Mouse (Mus musculus): ENCODE data around the gene Slc10a6. TPM values are rescaled to one million over a fixed set of nuclear protein-coding genes. Genes with fewer than 3 reads are reported as not detected.
A peak's percentile ranks its signal among the peaks of the same experiment; 100 is the strongest.

The Slc10a6 gene
- 0.36 and 0.38 TPM in 2 replicates for polyA plus RNA-seq (2015; fragmentation: Nextera tagmentation; extraction: Ambion mirVana)

DNA sequence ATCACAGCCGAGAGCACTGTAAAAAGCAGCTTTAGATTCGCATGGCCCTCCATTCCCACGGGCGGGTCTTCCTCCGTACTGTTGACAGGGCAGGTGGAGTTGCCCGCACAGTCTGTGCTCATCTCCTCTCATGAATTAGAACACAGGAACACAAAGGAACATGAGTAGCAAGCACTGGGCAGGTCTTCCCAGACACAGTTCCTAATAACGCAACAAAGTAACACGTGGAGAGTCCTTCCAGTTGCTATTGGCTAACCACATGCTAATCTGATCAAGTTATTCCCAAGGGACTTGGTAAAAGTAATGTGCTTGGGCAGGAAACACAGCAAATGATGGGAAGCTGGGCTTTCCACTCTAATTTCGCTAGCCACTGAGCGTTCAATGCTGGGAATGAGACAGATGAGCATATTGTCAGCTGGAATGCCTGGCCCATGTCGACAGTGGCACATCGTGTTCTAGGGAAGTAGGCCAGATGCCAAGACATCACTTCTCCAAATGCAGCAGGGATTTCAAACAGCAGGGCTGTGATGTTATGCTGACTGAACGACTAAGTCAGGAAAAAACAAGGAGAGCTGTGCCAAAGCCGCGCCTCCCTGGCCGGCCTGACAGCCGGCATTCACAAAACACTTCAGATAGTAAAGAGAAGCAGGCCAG lies at the start of gene Slc10a6:
Gene Slc10a6, minus strand, starts transcription at position 293 of the 654 bp plus-strand sequence.
- 54% methylated on average over 17 of the region's 17 CpGs for WGBS
- H3K27me3 ChIP-seq (replicated peaks), result no peaks in the 10 kb centered on the region
- H3K36me3 ChIP-seq, result no peaks in the 10 kb centered on the region
- peak; percentile 81 for ATAC-seq (ENCODE audit: low FRiP score)
- no peak within 1 kb of the TSS for H3K9ac ChIP-seq (replicated peaks)
- H3K27ac ChIP-seq (replicated peaks), result peak within 1 kb of the TSS; percentile 10; the same call in 1 of the 2 replicates
- peaks cover 15% of the 10 kb centered on the region for H3K4me1 ChIP-seq
- H3K9me3 ChIP-seq (replicated peaks), result no peaks in the 10 kb centered on the region
- H3K4me2 ChIP-seq, result no peak within 1 kb of the TSS
- no peak within 1 kb of the TSS for H3K4me3 ChIP-seq (replicated peaks)

DNA sequence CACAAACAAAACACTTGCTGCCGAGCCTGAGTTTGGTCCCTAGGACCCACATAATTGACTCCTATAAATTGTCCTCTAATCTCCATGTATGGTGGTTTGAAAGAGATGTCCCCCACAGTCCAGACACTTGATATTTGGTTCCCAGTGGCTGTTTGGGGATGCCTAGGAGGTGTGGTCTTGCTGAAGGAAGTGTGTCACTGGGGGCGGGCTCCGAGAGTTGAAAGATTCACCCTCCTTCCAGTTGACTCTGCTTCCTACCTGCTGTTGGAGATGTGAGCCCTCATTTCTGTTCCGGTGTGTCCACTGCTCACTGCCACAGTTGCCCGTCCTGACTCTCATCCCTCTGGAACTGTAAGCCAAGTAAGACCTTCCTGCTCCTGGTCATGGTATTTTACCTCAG lies 49.8 kb upstream of the Slc10a6 start:
- 92% methylated on average over 5 of the region's 5 CpGs for WGBS
- Histone ChIP-seq H3K27ac (replicated peaks) (no peak overlapping the region), H3K9me3 (replicated peaks) (no peaks in the 10 kb centered on the region), H3K27me3 (replicated peaks) (no peaks in the 10 kb centered on the region; the same call in 1 of the 2 replicates), H3K36me3 (no peaks in the 10 kb centered on the region), H3K9ac (replicated peaks) (no peak overlapping the region), H3K4me1 (no peaks in the 10 kb centered on the region), H3K4me2 (no peak overlapping the region), H3K4me3 (replicated peaks) (no peak overlapping the region)
- no peak for ATAC-seq (ENCODE audit: low FRiP score)

DNA sequence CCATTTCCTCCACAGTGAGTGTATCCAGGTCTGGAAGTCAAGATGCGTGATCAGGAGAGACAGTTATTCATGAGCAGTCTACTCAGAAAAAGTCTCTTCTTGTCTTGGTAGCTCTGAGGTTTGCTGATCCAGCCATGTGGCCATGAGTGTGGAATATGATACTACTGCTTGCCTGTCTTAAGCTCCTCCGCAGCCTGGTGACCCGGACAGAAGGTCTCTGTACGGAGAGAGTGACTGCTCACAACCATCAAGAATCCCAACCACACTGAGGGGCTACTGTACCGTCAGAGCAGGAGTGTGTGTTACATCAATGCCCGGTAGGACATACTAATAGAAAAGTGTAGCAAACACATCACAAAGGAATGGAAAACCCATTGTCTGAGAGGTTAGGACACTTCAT lies 48.7 kb upstream of the Slc10a6 start:
- no peak overlapping the region for H3K9ac ChIP-seq (replicated peaks)
- no peak overlapping the region for H3K27ac ChIP-seq (replicated peaks)
- H3K4me3 ChIP-seq (replicated peaks), result no peak overlapping the region
- 89% methylated on average over 6 of the region's 6 CpGs for WGBS
- H3K9me3 ChIP-seq (replicated peaks), result no peaks in the 10 kb centered on the region
- no peak for ATAC-seq (ENCODE audit: low FRiP score)
- H3K36me3 ChIP-seq, result no peaks in the 10 kb centered on the region
- H3K27me3 ChIP-seq (replicated peaks), result no peaks in the 10 kb centered on the region; the same call in 1 of the 2 replicates
- no peaks in the 10 kb centered on the region for H3K4me1 ChIP-seq
- H3K4me2 ChIP-seq, result no peak overlapping the region

DNA sequence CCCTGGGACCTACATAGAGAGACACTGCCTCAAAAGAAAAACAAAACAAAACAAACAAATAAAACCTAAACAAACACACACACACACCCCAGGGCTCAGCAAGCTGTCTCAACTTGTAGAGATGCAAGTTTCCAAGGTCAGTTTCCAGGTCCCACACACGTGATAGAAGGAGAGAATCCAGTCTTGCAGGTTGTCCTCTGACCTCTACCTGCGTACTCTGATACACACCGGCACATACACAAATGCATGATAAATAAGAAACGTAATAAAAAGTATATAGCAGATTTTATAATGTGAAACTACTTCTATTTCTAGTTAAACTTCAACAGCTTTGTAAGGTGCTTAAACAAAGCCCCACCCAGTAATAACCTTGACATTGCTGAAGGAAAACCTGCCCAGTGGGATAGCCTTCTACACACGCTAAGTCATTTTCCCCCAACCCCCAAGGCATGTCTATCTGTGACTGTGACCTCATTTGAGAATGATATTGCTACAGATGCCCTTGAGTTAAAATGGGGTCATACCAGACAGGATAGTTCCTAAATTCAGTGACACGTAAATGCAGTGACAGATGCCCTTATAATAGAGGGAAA lies 47.2 kb upstream of the Slc10a6 start:
- WGBS, result 82% methylated on average over 6 of the region's 6 CpGs

DNA sequence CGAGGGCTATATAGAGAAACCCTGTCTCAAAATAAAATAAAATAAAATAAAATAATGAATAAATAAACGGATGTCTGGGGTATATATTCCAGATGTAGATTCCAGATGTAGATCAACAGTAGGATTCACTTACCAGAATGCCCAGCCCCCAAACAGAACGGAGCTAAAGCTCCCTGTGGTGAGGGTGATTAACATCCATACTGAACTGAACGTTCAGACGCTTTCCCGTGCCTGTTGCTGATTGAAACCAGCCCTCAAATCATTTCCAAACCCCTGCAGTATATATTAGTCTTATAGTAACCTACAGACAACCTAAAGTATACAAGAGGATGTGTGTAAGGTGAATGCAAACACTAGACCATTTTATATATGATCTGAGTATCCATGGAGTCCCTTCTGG lies 45.3 kb upstream of the Slc10a6 start:
- no peaks in the 10 kb centered on the region for H3K9me3 ChIP-seq (replicated peaks)
- H3K36me3 ChIP-seq, result no peaks in the 10 kb centered on the region
- H3K9ac ChIP-seq (replicated peaks), result no peak overlapping the region
- H3K4me2 ChIP-seq, result no peak overlapping the region
- no peak overlapping the region for H3K27ac ChIP-seq (replicated peaks)
- H3K27me3 ChIP-seq (replicated peaks), result no peaks in the 10 kb centered on the region; the same call in 1 of the 2 replicates
- no peaks in the 10 kb centered on the region for H3K4me1 ChIP-seq
- 46% methylated on average over 6 of the region's 6 CpGs for WGBS
- no peak overlapping the region for H3K4me3 ChIP-seq (replicated peaks)
- no peak for ATAC-seq (ENCODE audit: low FRiP score)

More for the DNA sequence above, 47.2 kb upstream of the Slc10a6 start:
- Histone ChIP-seq H3K4me1 (no peaks in the 10 kb centered on the region), H3K27me3 (replicated peaks) (no peaks in the 10 kb centered on the region; the same call in 1 of the 2 replicates), H3K9ac (replicated peaks) (no peak overlapping the region), H3K4me2 (no peak overlapping the region), H3K27ac (replicated peaks) (no peak overlapping the region), H3K4me3 (replicated peaks) (no peak overlapping the region), H3K9me3 (replicated peaks) (no peaks in the 10 kb centered on the region), H3K36me3 (no peaks in the 10 kb centered on the region)
- no peak for ATAC-seq (ENCODE audit: low FRiP score)

DNA sequence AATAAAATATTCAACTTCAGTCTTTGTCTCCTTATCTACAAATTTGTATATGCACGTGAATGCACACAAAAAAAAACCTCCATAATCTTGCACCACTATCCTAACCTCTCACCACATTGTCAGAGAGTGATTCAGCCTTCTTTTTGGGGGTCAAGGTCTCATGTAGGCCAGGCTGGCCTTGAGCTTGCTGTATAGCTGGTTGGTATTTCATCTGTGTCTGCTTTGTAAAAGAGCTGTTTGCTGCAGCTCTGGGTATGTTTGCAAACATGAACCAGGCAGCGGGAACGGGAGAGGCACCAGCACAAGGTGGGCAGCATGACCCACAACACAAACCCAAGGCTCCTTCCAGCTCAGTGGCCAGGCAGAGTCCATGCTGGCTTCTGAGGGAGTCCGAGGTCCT lies 44.4 kb upstream of the Slc10a6 start:
- no peaks in the 10 kb centered on the region; the same call in 1 of the 2 replicates for H3K27me3 ChIP-seq (replicated peaks)
- H3K9me3 ChIP-seq (replicated peaks), result no peaks in the 10 kb centered on the region
- H3K4me2 ChIP-seq, result no peak overlapping the region
- no peak for ATAC-seq (ENCODE audit: low FRiP score)
- H3K4me3 ChIP-seq (replicated peaks), result no peak overlapping the region
- no peak overlapping the region for H3K27ac ChIP-seq (replicated peaks)
- no peaks in the 10 kb centered on the region for H3K4me1 ChIP-seq
- H3K36me3 ChIP-seq, result no peaks in the 10 kb centered on the region
- WGBS, result 89% methylated on average over 4 of the region's 4 CpGs
- H3K9ac ChIP-seq (replicated peaks), result no peak overlapping the region

DNA sequence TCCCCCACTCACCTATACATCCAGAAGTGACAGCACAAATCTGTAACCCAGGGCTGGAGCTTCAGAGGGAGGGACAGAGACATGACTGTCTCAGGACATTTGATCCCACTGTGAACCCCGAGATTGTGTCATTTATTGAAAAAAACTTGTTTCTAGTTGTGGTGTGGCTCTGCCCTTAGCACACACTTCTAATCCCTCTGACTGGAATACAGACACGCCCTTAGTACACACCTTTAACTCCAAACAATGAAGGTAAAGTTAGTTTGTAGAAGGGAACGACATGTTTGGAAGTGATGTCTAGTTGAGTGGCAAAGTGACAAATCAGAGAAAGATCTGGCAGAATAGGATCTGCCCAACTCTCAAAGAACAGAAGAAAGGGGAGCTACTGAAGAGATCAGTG lies 42.7 kb upstream of the Slc10a6 start:
- no peak overlapping the region for H3K27ac ChIP-seq (replicated peaks)
- H3K9me3 ChIP-seq (replicated peaks), result no peaks in the 10 kb centered on the region
- ATAC-seq (ENCODE audit: low FRiP score), result no peak
- H3K27me3 ChIP-seq (replicated peaks), result no peaks in the 10 kb centered on the region
- H3K36me3 ChIP-seq, result no peaks in the 10 kb centered on the region
- 83% methylated on average over 3 of the region's 3 CpGs for WGBS
- H3K4me3 ChIP-seq (replicated peaks), result no peak overlapping the region
- H3K4me1 ChIP-seq, result no peaks in the 10 kb centered on the region
- no peak overlapping the region for H3K4me2 ChIP-seq
- H3K9ac ChIP-seq (replicated peaks), result no peak overlapping the region

DNA sequence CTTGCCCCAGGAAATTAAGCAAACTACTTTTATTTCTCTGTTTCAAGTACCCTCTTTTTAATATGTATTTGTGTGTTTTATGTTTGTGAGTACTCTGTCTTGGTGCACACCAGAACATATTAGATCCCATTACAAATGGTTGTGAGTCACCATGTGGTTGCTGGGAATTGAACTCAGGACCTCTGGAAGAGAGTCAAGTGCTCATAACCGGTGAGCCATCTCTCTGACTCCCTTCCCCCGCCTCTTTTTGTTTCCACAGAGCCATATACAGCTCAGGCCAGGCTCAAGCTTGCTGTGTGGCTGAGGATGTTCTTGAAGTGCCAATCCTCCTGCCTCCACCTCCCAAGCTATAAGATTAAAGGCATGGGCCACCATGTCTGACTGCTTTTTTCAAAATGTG lies 36.7 kb upstream of the Slc10a6 start:
- no peaks in the 10 kb centered on the region for H3K36me3 ChIP-seq
- no peak overlapping the region for H3K27ac ChIP-seq (replicated peaks)
- no peak for ATAC-seq (ENCODE audit: low FRiP score)
- no peaks in the 10 kb centered on the region for H3K9me3 ChIP-seq (replicated peaks)
- H3K4me2 ChIP-seq, result no peak overlapping the region
- no peaks in the 10 kb centered on the region for H3K4me1 ChIP-seq
- no peak overlapping the region for H3K4me3 ChIP-seq (replicated peaks)
- WGBS, result 81% methylated on average over 2 of the region's 2 CpGs
- no peak overlapping the region for H3K9ac ChIP-seq (replicated peaks)
- 0 out of 2 replicates have a peak, but pooled peaks cover 3% of the 10 kb centered on the region for H3K27me3 ChIP-seq (replicated peaks)

DNA sequence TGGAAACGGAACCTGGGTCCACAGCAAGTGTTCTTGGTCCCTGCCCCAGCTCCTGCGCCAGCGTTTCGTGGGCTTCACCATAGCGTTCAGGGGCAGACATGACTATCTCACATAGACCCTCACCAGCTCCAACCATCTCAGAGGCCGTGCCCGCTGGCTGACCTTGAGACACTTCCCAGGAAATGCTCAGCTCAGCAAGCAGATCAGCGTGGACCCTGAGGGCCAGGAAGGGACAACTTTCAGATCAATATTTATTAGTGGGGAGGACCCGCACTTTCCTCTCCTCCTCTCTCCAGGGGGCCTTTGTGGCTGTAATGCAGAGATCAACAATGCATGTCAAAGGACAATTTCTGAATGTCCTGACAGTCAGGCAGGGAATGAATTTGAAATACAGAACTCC lies 35.7 kb upstream of the Slc10a6 start:
- no peak for ATAC-seq (ENCODE audit: low FRiP score)
- no peak overlapping the region for H3K4me3 ChIP-seq (replicated peaks)
- H3K36me3 ChIP-seq, result no peaks in the 10 kb centered on the region
- H3K9me3 ChIP-seq (replicated peaks), result no peaks in the 10 kb centered on the region
- H3K27ac ChIP-seq (replicated peaks), result no peak overlapping the region
- WGBS, result 65% methylated on average over 9 of the region's 9 CpGs
- H3K4me2 ChIP-seq, result no peak overlapping the region
- H3K9ac ChIP-seq (replicated peaks), result no peak overlapping the region
- no peaks in the 10 kb centered on the region for H3K4me1 ChIP-seq
- 0 out of 2 replicates have a peak, but pooled peaks cover 8% of the 10 kb centered on the region for H3K27me3 ChIP-seq (replicated peaks)

DNA sequence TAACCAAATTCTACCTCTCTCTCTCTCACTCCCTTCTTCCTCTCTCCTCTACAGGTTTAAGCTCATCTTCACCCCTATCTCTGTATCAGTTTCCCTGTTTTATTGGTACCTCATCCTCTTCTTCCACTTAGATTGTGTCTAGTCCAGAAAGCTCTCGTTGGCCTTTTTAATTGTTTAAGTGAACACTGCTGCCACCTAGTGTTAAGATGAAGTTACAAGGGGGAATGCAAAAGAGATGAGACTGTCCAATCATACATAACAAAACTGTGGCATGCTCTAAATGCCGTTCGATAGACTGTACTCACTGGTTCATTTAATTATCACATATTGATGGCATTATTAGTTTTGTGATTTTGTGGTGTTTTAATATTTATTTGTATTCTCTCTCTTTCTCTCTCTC lies 30.4 kb upstream of the Slc10a6 start:
- H3K27ac ChIP-seq (replicated peaks), result no peak overlapping the region
- 30% methylated on average over 3 of the region's 3 CpGs for WGBS
- no peak overlapping the region for H3K4me2 ChIP-seq
- no peaks in the 10 kb centered on the region for H3K36me3 ChIP-seq
- H3K4me1 ChIP-seq, result peaks cover 10% of the 10 kb centered on the region
- no peaks in the 10 kb centered on the region for H3K9me3 ChIP-seq (replicated peaks)
- 0 out of 2 replicates have a peak, but pooled peaks cover 8% of the 10 kb centered on the region for H3K27me3 ChIP-seq (replicated peaks)
- no peak overlapping the region for H3K4me3 ChIP-seq (replicated peaks)
- H3K9ac ChIP-seq (replicated peaks), result no peak overlapping the region
- ATAC-seq (ENCODE audit: low FRiP score), result no peak

DNA sequence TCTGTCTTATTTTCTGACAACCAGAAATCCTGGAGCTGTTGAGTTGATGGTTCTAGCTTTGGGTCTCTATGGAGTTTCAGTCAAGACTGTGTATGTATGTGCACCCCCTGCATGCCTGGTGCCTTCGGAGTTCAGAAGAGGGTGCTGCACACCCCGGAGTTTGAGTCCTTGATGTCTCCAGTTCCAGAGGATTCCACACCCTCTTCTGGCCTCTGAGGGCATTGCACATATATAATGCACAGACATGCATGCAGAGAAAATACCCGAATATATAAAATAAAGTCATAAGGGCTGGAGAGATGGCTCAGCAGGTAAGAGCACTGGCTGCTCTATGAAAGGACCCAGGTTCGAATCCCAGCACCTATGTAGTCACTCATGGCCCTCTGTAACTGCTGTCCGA lies 29.7 kb upstream of the Slc10a6 start:
- peaks cover 10% of the 10 kb centered on the region for H3K4me1 ChIP-seq
- no peak overlapping the region for H3K9ac ChIP-seq (replicated peaks)
- no peaks in the 10 kb centered on the region for H3K9me3 ChIP-seq (replicated peaks)
- no peaks in the 10 kb centered on the region for H3K36me3 ChIP-seq
- ATAC-seq (ENCODE audit: low FRiP score), result no peak
- H3K27me3 ChIP-seq (replicated peaks), result 0 out of 2 replicates have a peak, but pooled peaks cover 8% of the 10 kb centered on the region
- no peak overlapping the region for H3K27ac ChIP-seq (replicated peaks)
- WGBS, result 68% methylated on average over 5 of the region's 5 CpGs
- no peak overlapping the region for H3K4me2 ChIP-seq
- H3K4me3 ChIP-seq (replicated peaks), result no peak overlapping the region

All from neural tube, embryonic 15.5 days (tissue).